Mouse (Mus musculus) stomach, postnatal 0 days (tissue): ENCODE data around the gene Alox12. TPM values are rescaled to one million over a fixed set of nuclear protein-coding genes. Genes with fewer than 3 reads are reported as not detected.
A peak's percentile ranks its signal among the peaks of the same experiment; 100 is the strongest.

Experiments
- ATAC-seq: fragments of 200-750 bp; cut with Nextera tagmentation; 2 replicates; pipeline ENCODE4 v1.8.0; 2017; ENCODE audit not compliant: low FRiP score, low TSS enrichment
- DNase-seq: peaks from one replicate; pipeline ENCODE4 v3.0.0-alpha.2; 2016; ENCODE audit warnings: low spot score
- H3K27ac ChIP-seq: fragments of 300-500 bp; sonication (generic); replicated peaks from 2 replicates; pipeline ENCODE4 v1.5.1; 2014; ENCODE audit warnings: mild to moderate bottlenecking, control low read depth
- H3K27me3 ChIP-seq: fragments of 300-500 bp; sonication (generic); 2 replicates; pipeline ENCODE4 v1.6.1; 2014; ENCODE audit warnings: low read length; ENCODE audit not compliant: control insufficient read depth, insufficient read depth
- H3K36me3 ChIP-seq: fragments of 300-500 bp; sonication (generic); 2 replicates; pipeline ENCODE4 v1.6.1; 2014; ENCODE audit warnings: low read length, mixed read lengths; ENCODE audit not compliant: control insufficient read depth, insufficient read depth
- H3K4me1 ChIP-seq: fragments of 300-500 bp; sonication (generic); replicated peaks from 2 replicates; pipeline ENCODE4 v1.6.1; 2014; ENCODE audit warnings: antibody characterized with exemption; ENCODE audit not compliant: control insufficient read depth, insufficient read depth
- H3K4me2 ChIP-seq: fragments of 300-500 bp; sonication (generic); replicated peaks from 2 replicates; pipeline ENCODE4 v1.6.1; 2014; ENCODE audit warnings: low read depth, mild to moderate bottlenecking, control low read depth, moderate library complexity
- H3K4me3 ChIP-seq: fragments of 300-500 bp; sonication (generic); 2 replicates; pipeline ENCODE4 v1.5.1; 2014; ENCODE audit warnings: low read depth, low read length, control low read depth
- H3K9ac ChIP-seq: fragments of 300-500 bp; sonication (generic); 2 replicates; pipeline ENCODE4 v1.6.1; 2014; ENCODE audit warnings: mild to moderate bottlenecking, low read length, control low read depth, mixed read lengths
- H3K9me3 ChIP-seq: fragments of 300-500 bp; sonication (generic); 2 replicates; pipeline ENCODE4 v1.6.1; 2016; ENCODE audit warnings: low read length; ENCODE audit not compliant: control insufficient read depth
- CTCF ChIP-seq: IDR thresholded peaks from 2 replicates; pipeline ENCODE4 v1.5.1; 2016; ENCODE audit warnings: antibody characterized with exemption, low read depth, mild to moderate bottlenecking, moderate library complexity
- EP300 ChIP-seq: optimal IDR thresholded peaks from 2 replicates; pipeline ENCODE3; 2016; ENCODE audit warnings: antibody characterized with exemption
- WGBS: fragments of 180-500 bp; shearing (Covaris S2); extraction: QIAGEN DNeasy Blood & Tissue Kit; methylation state at CpG from one replicate; pipeline ENCODE4 v1.1.7; 2014; 5-methylcytosine and 5-hydroxymethylcytosine counted together
- polyA plus RNA-seq: library from polyadenylated mRNA; unstranded; fragments of >200 nt; fragmentation: Nextera tagmentation; extraction: Ambion mirVana; gene quantifications from 2 replicates; pipeline ENCODE4 v1.2.1, GENCODE M21; 2015

Alox12 gene
- polyA plus RNA-seq, 1 experiment from 2014 or later = 13.8 TPM

DNA sequence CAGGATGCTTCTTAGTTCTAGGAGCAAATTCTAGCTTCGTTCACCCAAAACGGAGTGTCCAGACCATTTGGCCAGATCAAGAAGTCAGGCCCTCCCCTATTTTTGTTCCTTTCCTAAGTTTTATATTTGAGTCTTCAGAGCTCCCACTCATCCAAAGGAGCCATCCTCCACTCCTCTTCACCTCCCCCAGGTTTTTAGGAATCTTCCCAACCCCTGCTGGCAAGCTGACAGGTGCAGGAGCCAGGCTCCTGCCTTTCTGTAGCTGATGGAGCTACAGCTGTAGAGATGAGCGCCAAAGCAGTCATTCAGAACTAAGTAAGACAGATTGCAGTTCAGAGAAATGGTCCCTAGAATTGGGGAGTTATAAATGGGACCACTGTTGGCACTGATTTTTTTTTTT is 23.8 kb upstream of the Alox12 start:
- no peak for ATAC-seq
- no peak for DNase-seq
- H3K4me3 ChIP-seq = no peak overlapping the region

DNA sequence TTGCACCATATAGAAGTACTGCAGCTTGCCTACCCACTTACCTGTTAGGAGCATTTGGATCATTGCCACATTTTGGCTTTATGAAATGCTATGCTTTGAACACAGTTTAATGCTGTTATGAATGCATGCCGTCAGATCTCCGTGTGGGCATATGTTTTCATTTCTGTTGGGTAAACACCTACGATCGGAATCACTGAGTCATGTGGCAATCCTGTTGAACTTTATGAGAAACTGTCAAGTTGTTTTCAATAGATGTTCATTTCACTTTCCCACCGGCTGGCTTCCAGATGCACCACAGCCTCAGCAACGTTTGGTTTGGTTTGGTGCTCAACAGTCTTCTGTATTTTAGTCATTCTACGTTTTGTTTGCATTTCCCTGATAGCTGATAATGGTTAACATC is 16.5 kb upstream of the Alox12 start:
- no peak overlapping the region for H3K9ac ChIP-seq
- no peak for DNase-seq
- WGBS = 59% methylated on average over 7 of the region's 7 CpGs
- H3K27ac ChIP-seq = no peak overlapping the region
- no peak overlapping the region for H3K4me2 ChIP-seq
- no peaks in the 10 kb centered on the region for H3K36me3 ChIP-seq
- H3K4me1 ChIP-seq = no peaks in the 10 kb centered on the region
- H3K9me3 ChIP-seq = no peaks in the 10 kb centered on the region
- TF ChIP-seq CTCF (no peak), EP300 (no peak)
- no peaks in the 10 kb centered on the region for H3K27me3 ChIP-seq
- no peak for ATAC-seq
- no peak overlapping the region for H3K4me3 ChIP-seq

More for the DNA sequence above, 23.8 kb upstream of the Alox12 start:
- Histone ChIP-seq H3K27ac (no peak overlapping the region), H3K27me3 (no peaks in the 10 kb centered on the region), H3K36me3 (no peaks in the 10 kb centered on the region), H3K4me2 (no peak overlapping the region), H3K9ac (no peak overlapping the region), H3K4me1 (no peaks in the 10 kb centered on the region), H3K9me3 (no peaks in the 10 kb centered on the region)
- TF ChIP-seq CTCF (no peak), EP300 (no peak)
- 82% methylated on average over 3 of the region's 3 CpGs for WGBS

DNA sequence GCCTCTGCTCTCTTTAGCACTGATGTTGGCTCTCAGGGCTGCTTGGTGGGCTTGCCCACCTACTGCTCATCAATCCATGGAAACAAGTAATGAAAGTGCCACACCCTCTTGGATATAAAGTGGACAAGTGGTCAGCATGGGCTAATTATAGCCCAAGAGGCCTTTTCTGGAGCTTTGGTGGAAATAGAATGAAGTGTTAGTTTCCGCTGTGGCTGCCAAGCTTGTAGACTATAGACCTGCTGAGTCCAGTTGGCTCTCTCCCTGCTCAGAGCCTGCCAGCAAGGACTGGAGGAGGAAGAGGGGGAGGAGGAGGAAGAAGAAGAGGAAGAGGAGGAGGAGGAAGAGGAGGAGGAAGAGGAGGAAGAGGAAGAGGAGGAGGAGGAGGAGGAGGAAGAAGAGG is 11.3 kb upstream of the Alox12 start:
- DNase-seq (no peak), ATAC-seq (0 out of 2 replicates have a peak, but pooled peaks have one; percentile 38)
- 77% methylated on average over 1 of the region's 1 CpGs for WGBS
- Histone ChIP-seq H3K27me3 (no peaks in the 10 kb centered on the region), H3K4me1 (no peaks in the 10 kb centered on the region), H3K9me3 (no peaks in the 10 kb centered on the region), H3K4me2 (no peak overlapping the region), H3K36me3 (no peaks in the 10 kb centered on the region), H3K4me3 (no peak overlapping the region), H3K9ac (no peak overlapping the region), H3K27ac (peak overlapping the region; percentile 49; the same call in 1 of the 2 replicates)
- TF ChIP-seq CTCF = no peak
- TF ChIP-seq EP300 = no peak

DNA sequence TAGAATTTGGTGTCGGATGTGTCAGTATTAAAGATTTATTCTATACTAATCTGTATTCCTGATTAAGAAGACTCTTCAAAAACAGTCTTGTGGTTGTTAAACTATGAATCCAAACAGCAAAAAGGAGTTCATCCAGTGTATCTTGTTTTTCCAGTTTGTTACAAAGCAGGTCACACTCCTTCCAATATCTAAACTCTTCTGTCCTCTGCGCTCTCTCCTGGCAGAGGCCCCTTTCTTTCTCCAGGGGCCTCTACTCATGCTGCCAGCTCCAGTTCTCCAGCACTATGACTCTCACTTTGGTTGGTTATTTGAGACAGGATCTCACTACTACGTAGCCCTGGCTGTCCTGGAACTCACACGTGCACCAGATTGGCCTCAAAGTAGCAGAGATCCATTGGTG is 10.7 kb upstream of the Alox12 start:
- 49% methylated on average over 4 of the region's 4 CpGs for WGBS
- DNase-seq = no peak
- Histone ChIP-seq H3K27ac (peak overlapping the region; percentile 49), H3K4me2 (no peak overlapping the region), H3K9me3 (no peaks in the 10 kb centered on the region), H3K4me3 (no peak overlapping the region), H3K36me3 (no peaks in the 10 kb centered on the region), H3K27me3 (no peaks in the 10 kb centered on the region), H3K4me1 (no peaks in the 10 kb centered on the region), H3K9ac (no peak overlapping the region)
- no peak for ATAC-seq
- TF ChIP-seq CTCF (no peak), EP300 (peak; percentile 34)

DNA sequence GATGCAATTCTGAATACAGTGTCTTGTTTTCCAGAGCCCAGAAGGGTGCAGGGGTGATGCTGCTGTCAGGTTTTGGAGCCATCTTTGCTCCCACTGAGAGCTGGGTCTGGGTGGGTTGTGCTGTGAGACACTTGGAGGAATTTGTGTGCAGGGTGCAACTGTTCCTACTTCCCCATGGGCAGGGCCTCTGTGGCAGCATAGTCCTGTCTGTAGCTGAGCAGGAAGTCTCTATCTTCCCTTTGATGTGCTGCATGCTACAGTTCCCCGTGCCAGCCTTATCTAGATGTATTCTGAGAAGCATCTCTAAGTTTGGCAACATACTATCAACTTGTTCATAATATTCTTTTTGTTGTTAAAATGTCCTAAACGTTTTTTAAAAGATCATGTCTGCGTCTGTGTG is 10.1 kb upstream of the Alox12 start:
- no peak for DNase-seq
- WGBS = 35% methylated on average over 3 of the region's 3 CpGs
- Histone ChIP-seq H3K27me3 (no peaks in the 10 kb centered on the region), H3K4me1 (no peaks in the 10 kb centered on the region), H3K4me2 (no peak overlapping the region), H3K4me3 (no peak overlapping the region), H3K9me3 (no peaks in the 10 kb centered on the region), H3K36me3 (no peaks in the 10 kb centered on the region), H3K9ac (no peak overlapping the region), H3K27ac (peak overlapping the region; percentile 49; the same call in 1 of the 2 replicates)
- no peak for ATAC-seq
- TF ChIP-seq EP300 (no peak), CTCF (no peak)

DNA sequence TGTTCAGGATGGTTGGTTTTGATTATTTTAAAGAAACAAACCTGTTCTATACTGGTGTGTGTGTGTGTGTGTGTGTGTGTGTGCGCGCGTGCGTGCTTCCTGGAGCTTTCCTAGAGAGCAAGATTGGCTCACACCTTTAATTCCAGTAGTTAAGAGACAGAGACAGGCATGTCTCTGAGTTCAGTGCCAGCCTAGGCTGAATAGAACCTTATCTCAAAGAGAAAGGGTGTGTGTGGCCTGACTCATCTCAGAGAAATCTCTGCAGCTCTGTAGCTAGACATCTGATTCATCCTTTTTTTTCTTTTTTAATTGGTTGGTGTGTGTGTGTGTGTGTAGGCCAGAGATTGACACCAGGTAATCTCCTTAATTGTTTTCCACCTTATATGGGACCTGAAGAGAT is 3.9 kb upstream of the Alox12 start:
- Histone ChIP-seq H3K36me3 (no peaks in the 10 kb centered on the region), H3K9me3 (no peaks in the 10 kb centered on the region), H3K4me2 (no peak overlapping the region), H3K27me3 (no peaks in the 10 kb centered on the region; the same call in 1 of the 2 replicates), H3K9ac (no peak overlapping the region), H3K4me1 (no peaks in the 10 kb centered on the region), H3K27ac (no peak overlapping the region), H3K4me3 (no peak overlapping the region)
- WGBS = 79% methylated on average over 4 of the region's 4 CpGs
- TF ChIP-seq CTCF = no peak
- no peak for TF ChIP-seq EP300
- DNase-seq (no peak), ATAC-seq (peak; percentile 65)
